Mouse (Mus musculus) liver, embryonic 14.5 days (tissue): Measurements from ENCODE around the gene Blvra. TPM values are rescaled to one million over a fixed set of nuclear protein-coding genes. Genes with fewer than 3 reads are reported as not detected.

Experiments
- ATAC-seq: fragments of 200-750 bp; cut with Nextera tagmentation; 2 replicates; pipeline ENCODE4 v1.8.0; 2017; ENCODE audit warnings: moderate number of reproducible peaks, mild to moderate bottlenecking, moderate library complexity; ENCODE audit not compliant: insufficient read depth
- DNase-seq, 3 experiments: peaks; one replicate each; pipeline ENCODE4 v3.0.0-alpha.2; 2012 to 2013; ENCODE audit warnings: low read depth in 3 of 3, low spot score in 3 of 3
- H3K27ac ChIP-seq: fragments of 300-500 bp; sonication (generic); 2 replicates; pipeline ENCODE4 v1.5.1; 2014; ENCODE audit warnings: moderate library complexity, mild to moderate bottlenecking, control low read depth, inconsistent platforms
- H3K27me3 ChIP-seq: fragments of 300-500 bp; sonication (generic); 2 replicates; pipeline ENCODE4 v1.6.1; 2014; ENCODE audit warnings: mild to moderate bottlenecking, low read length, moderate library complexity; ENCODE audit not compliant: control insufficient read depth, insufficient read depth
- H3K36me3 ChIP-seq: fragments of 300-500 bp; sonication (generic); replicated peaks from 2 replicates; pipeline ENCODE4 v1.6.1; 2014; ENCODE audit warnings: low read depth; ENCODE audit not compliant: control insufficient read depth, insufficient read depth
- H3K4me1 ChIP-seq, 2 experiments: fragments of 200-500 bp in 1 of 2; fragments of 300-500 bp in 1 of 2; sonication (generic) in 1 of 2; replicated peaks; 2 replicates each; pipeline ENCODE4 v1.6.1; 2012 to 2014; ENCODE audit warnings: antibody characterized with exemption in 1 of 2, inconsistent platforms in 1 of 2, low read length in 1 of 2; ENCODE audit not compliant: control insufficient read depth in 2 of 2, insufficient read depth in 2 of 2
- H3K4me2 ChIP-seq: fragments of 300-500 bp; sonication (generic); 2 replicates; pipeline ENCODE4 v1.6.1; 2014; ENCODE audit warnings: low read depth, mild to moderate bottlenecking, control low read depth, moderate library complexity
- H3K4me3 ChIP-seq, 2 experiments: fragments of 200-500 bp in 1 of 2; fragments of 300-500 bp in 1 of 2; sonication (generic) in 1 of 2; 2 replicates each; pipeline ENCODE4 v1.5.1; 2012 to 2014; ENCODE audit warnings: low read depth in 2 of 2, low read length in 2 of 2, mild to moderate bottlenecking in 2 of 2, control low read depth in 1 of 2, inconsistent platforms in 1 of 2, moderate library complexity in 1 of 2; ENCODE audit not compliant: insufficient read depth in 1 of 2
- H3K9ac ChIP-seq: fragments of 300-500 bp; sonication (generic); replicated peaks from 2 replicates; pipeline ENCODE4 v1.6.1; 2014; ENCODE audit warnings: mild to moderate bottlenecking, control low read depth, moderate library complexity
- H3K9me3 ChIP-seq: fragments of 300-500 bp; sonication (generic); 2 replicates; pipeline ENCODE4 v1.6.1; 2016; ENCODE audit warnings: low read length, mixed read lengths; ENCODE audit not compliant: control insufficient read depth
- CTCF ChIP-seq: IDR thresholded peaks from 2 replicates; pipeline ENCODE4 v1.5.1; 2016; ENCODE audit warnings: antibody characterized with exemption, low read depth, control low read depth
- EP300 ChIP-seq: IDR thresholded peaks from 2 replicates; pipeline ENCODE4 v1.6.1; 2016; ENCODE audit warnings: antibody characterized with exemption, low read depth
- WGBS: fragments of 180-500 bp; shearing (Covaris S2); extraction: QIAGEN DNeasy Blood & Tissue Kit; methylation state at CpG from one replicate; pipeline ENCODE4 v1.1.7; 2014; ENCODE audit not compliant: insufficient replicate concordance; 5-methylcytosine and 5-hydroxymethylcytosine counted together
- polyA plus RNA-seq, 2 experiments: library from polyadenylated mRNA; depleted of rRNA in 1 of 2; stranded (reverse) in 1 of 2; unstranded in 1 of 2; fragments of >200 nt; fragmentation: Nextera tagmentation in 1 of 2; extraction: Ambion mirVana in 1 of 2; gene quantifications; 2 replicates each; pipeline versions ENCODE4 v1.2.1 to v1.2.3; 2012 to 2014

The Blvra gene
- polyA plus RNA-seq, 2 experiments, result 25.1 to 63.7 TPM

DNA sequence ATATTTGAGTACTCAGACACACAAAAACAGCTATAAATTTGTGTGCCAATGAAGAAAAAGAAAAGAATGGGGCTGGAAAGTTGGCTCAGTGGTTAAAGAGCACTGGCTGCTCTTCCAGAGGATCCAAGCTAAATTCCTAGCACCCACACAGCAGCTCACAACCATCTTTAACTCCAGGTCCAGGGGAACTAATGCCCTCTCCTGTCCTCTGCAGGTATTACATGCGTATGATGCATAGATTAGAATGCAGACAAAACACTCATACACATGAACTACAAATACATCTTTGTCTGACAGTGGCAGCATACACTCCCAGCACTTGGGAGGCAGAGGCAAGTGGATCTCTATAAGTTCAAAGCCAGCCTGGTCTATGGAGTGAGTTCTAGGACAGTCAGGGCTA, 69.1 kb downstream of the Blvra start:
- Histone ChIP-seq H3K27ac (no peak overlapping the region), H3K27me3 (no peaks in the 10 kb centered on the region), H3K36me3 (peaks cover 23% of the 10 kb centered on the region), H3K4me2 (no peak overlapping the region), H3K4me1 (peaks cover 25 to 26% of the 10 kb centered on the region in 2 experiments), H3K9me3 (no peaks in the 10 kb centered on the region), H3K9ac (no peak overlapping the region), H3K4me3 (no peak overlapping the region)
- WGBS, result 96% methylated on average over 1 of the region's 1 CpGs
- DNase-seq (no peak), ATAC-seq (no peak)
- TF ChIP-seq EP300 (no peak), CTCF (peak; percentile 44)

DNA sequence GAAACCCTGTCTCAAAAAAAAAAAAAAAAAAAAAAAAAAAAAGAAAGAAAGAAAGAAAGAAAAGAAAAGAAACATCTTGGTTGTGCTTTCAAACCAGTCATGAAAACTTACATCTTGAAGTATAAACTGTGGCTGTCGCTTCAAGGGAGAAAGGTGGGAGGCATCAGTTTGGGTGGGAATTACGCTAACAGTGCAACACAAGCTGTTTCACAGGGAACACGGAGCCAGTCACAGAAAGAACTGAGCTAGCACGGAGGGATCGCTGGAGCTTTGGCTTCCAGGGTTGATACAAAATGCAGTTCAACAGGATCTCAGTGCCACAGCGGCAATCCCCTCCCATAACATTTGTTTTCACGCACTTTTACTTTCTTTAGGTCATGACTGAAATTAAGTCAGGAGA, 69.5 kb downstream of the Blvra start:
- ATAC-seq (no peak), DNase-seq (no peak)
- Histone ChIP-seq H3K36me3 (peaks cover 23% of the 10 kb centered on the region), H3K4me3 (no peak overlapping the region), H3K9me3 (no peaks in the 10 kb centered on the region), H3K9ac (no peak overlapping the region), H3K4me1 (peaks cover 26 to 28% of the 10 kb centered on the region in 2 experiments), H3K4me2 (no peak overlapping the region), H3K27me3 (no peaks in the 10 kb centered on the region), H3K27ac (no peak overlapping the region)
- TF ChIP-seq CTCF (no peak), EP300 (no peak)
- WGBS, result 91% methylated on average over 7 of the region's 7 CpGs

DNA sequence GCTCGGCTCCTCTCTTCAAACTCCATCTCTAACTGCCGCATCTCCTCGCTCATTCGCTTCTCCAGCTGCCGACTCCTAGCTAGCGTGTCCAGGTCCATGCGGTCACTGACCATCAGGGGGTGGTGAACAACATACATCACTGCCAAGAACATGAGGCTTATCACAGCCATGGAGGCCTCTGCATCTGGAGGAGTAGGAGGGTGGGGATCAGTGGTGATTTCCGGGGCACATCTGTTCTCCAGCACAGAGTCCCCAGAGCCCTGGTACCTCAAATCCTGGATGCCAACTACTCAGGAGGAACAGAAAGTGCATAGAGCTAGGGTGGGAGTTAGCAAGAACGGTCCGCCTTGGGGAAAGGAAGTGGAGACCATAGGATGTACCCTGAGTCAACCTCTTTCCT, 71.6 kb downstream of the Blvra start:
- Histone ChIP-seq H3K27ac (peak overlapping the region; percentile 27), H3K9me3 (no peaks in the 10 kb centered on the region), H3K4me2 (peak overlapping the region; percentile 94), H3K4me3 (peak overlapping the region; percentile 76 to 92), H3K36me3 (peaks cover 23% of the 10 kb centered on the region), H3K9ac (peak overlapping the region; percentile 85), H3K27me3 (no peaks in the 10 kb centered on the region), H3K4me1 (peaks cover 35 to 38% of the 10 kb centered on the region in 2 experiments)
- DNase-seq (no peak), ATAC-seq (peak; percentile 14; the same call in 1 of the 2 replicates)
- WGBS, result 66% methylated on average over 10 of the region's 10 CpGs
- TF ChIP-seq CTCF (peak; percentile 37), EP300 (no peak)

DNA sequence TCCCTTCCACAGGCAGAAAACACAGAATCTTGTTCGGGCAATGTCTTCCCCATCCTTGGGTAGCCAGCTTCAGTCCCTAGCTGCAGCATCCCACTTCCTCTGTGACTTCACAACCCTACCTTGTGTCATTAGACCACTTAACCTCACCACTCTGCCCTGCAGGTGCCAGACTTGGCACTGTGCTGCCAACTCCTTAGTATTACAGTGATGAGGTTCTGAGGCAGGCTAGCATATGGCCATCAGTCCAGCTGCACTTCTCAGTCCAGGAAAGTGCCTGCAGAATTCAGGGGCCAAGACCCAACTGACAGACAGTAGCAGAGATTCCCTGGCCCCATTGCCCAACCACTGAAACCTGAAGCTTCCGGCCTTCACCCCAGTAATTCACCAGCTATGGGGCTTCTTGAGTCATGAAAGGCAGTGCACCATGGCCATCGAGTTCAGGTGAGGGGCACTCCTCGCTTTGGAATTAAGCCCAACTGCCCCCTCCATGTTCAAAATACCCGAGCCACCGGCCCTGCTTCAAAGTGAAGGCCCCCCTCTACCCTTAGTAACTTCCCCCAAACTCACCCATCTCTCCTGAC, 72.2 kb downstream of the Blvra start:
- WGBS, result 6% methylated on average over 6 of the region's 6 CpGs
- ATAC-seq (0 out of 2 replicates have a peak, but pooled peaks have one; percentile 0), DNase-seq (no peak)
- TF ChIP-seq EP300 (no peak), CTCF (no peak)
- H3K4me3 ChIP-seq, result peak overlapping the region; percentile 76 to 92
- H3K4me2 ChIP-seq, result peak overlapping the region; percentile 94
- peaks cover 23% of the 10 kb centered on the region for H3K36me3 ChIP-seq
- no peaks in the 10 kb centered on the region for H3K9me3 ChIP-seq
- peak overlapping the region; percentile 85 for H3K9ac ChIP-seq
- H3K27me3 ChIP-seq, result no peaks in the 10 kb centered on the region
- peak overlapping the region; percentile 27 for H3K27ac ChIP-seq
- H3K4me1 ChIP-seq, result peaks cover 32 to 38% of the 10 kb centered on the region in 2 experiments

DNA sequence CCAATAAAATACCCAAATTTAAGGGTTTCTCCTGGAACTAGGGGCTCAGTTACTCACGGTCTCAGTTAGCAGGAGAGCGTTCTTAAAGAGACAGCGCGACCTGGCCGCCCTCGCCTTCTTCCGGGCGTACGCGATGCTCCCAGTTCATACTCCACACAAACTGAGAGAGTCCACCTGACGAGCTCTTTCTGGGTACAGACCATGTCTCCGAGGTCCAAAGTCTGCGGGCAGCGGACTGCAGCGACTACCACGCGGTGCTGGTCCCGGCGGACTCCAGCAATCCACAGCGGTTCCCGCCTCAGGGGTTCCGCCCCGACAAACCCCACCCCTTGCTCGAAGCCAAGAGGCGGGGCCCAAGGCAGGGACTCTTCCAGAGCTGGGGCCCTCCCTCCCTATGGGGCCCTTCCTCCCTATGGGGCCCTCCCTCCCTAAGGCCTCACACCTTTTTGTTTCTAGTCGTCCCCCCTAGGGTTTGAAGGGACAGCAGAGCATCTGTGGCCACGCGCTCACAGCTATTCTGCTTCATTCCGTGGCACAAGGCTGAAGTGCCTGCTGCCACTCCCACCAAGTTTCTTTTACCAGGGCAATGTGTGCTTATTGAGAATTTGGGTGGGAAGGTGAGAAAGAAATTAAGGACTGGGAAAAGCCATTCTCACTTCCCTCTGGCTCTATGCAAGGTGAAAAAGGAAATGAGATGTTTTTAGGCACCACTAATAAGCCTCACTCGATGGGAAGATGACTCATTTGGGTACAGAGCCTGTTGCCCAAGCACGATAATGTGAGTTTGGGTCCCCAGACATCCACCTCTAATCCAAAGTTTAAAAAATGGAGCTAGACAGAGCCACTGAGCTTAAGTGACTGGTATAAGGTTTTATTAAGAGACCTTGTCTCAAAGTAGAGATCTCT, 72.9 kb downstream of the Blvra start, which contains the start of gene Itpripl1:
Gene Itpripl1 (minus strand): TSS at position 285 of the 906 bp plus-strand sequence.
- 4% methylated on average over 31 of the region's 31 CpGs for WGBS
- H3K27ac ChIP-seq, result peak within 1 kb of the TSS; percentile 27
- H3K9ac ChIP-seq, result peak within 1 kb of the TSS; percentile 85
- peaks cover 23% of the 10 kb centered on the region for H3K36me3 ChIP-seq
- DNase-seq (peak; percentile 79 to 83 (median 81)), ATAC-seq (peak; percentile 98)
- TF ChIP-seq CTCF (no peak), EP300 (no peak)
- H3K27me3 ChIP-seq, result no peaks in the 10 kb centered on the region
- H3K4me2 ChIP-seq, result peak within 1 kb of the TSS; percentile 94
- no peaks in the 10 kb centered on the region for H3K9me3 ChIP-seq
- peak within 1 kb of the TSS; percentile 76 to 92 for H3K4me3 ChIP-seq
- H3K4me1 ChIP-seq, result peaks cover 32 to 38% of the 10 kb centered on the region in 2 experiments
